In the genomic region with DNA sequence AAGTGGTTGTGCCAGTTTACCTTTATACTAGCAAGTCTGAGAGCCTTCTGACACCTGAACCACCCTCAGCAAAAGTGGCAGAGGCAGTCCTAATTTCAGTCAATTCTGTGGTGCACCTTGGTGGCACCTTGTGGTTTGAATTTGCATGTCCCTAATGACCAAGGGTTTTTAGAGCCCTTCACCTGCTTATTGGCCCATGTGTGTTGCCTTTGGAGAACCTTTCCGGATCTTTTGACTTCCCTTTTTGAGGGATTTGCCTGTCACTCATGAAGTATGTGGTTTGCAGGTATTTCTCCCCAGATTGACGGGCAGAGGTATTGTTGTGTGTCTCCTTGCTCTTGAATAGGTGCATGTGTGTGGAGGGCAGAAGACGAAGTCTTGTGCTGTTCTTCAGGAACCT, we compare ENCODE assay signal across 12 mouse cellular contexts.
"Had no signal": no experiment of that assay in that cellular context is flagged by ENCODE, and none has a peak within 500 bp of the region (broad histone marks: within the 10 kb centered on the region; RNA-seq: fewer than 3 reads in every experiment).

No protein-coding gene starts in this region.

- H3K36me3 ChIP-seq: midbrain, embryonic 13.5 days; midbrain, embryonic 15.5 days; neural tube, embryonic 12.5 days had no signal

- ATAC-seq: liver, embryonic 12.5 days; midbrain, embryonic 13.5 days; midbrain, embryonic 15.5 days had no signal

- DNase-seq: lung, adult 18-20 months; lung, embryonic 14.5 days; lung, postnatal 10 days; right cerebral cortex, postnatal 14 days; thymus, adult 18-20 months; thymus, postnatal 14 days; thymus, postnatal 36 days had no signal

- H3K27me3 ChIP-seq: liver, embryonic 12.5 days; megakaryocyte, embryonic 14.5 days; midbrain, embryonic 13.5 days; midbrain, embryonic 15.5 days; neural tube, embryonic 12.5 days had no signal
